Mouse (Mus musculus) intestine, embryonic 14.5 days (tissue): ENCODE data around the gene Cep250. TPM values are rescaled to one million over a fixed set of nuclear protein-coding genes. Genes with fewer than 3 reads are reported as not detected.
A peak's percentile ranks its signal among the peaks of the same experiment; 100 is the strongest.

ENCODE experiments used
- ATAC-seq: fragments of 200-750 bp; cut with Nextera tagmentation; replicated peaks from 2 replicates; pipeline ENCODE4 v1.8.0; 2017; ENCODE audit warnings: low read depth, moderate number of reproducible peaks, moderate TSS enrichment, moderate library complexity; ENCODE audit not compliant: low FRiP score, low TSS enrichment
- DNase-seq: peaks from one replicate; pipeline ENCODE4 v3.0.0-alpha.2; 2018; ENCODE audit warnings: low spot score
- H3K27ac ChIP-seq: fragments of 300-500 bp; sonication (generic); 2 replicates; pipeline ENCODE4 v1.5.1; 2014; ENCODE audit warnings: low read depth, mild to moderate bottlenecking, control low read depth
- H3K27me3 ChIP-seq: fragments of 300-500 bp; sonication (generic); replicated peaks from 2 replicates; pipeline ENCODE4 v1.6.1; 2014; ENCODE audit warnings: low read length, control low read depth; ENCODE audit not compliant: control insufficient read depth, insufficient read depth
- H3K36me3 ChIP-seq: fragments of 300-500 bp; sonication (generic); 2 replicates; pipeline ENCODE4 v1.6.1; 2014; ENCODE audit warnings: low read length, control low read depth; ENCODE audit not compliant: control insufficient read depth, insufficient read depth
- H3K4me1 ChIP-seq: fragments of 300-500 bp; sonication (generic); replicated peaks from 2 replicates; pipeline ENCODE4 v1.6.1; 2014; ENCODE audit warnings: low read length, control low read depth, mixed read lengths; ENCODE audit not compliant: control insufficient read depth, insufficient read depth
- H3K4me2 ChIP-seq: fragments of 300-500 bp; sonication (generic); 2 replicates; pipeline ENCODE4 v1.6.1; 2014; ENCODE audit warnings: low read length
- H3K4me3 ChIP-seq: fragments of 300-500 bp; sonication (generic); 2 replicates; pipeline ENCODE4 v1.5.1; 2014; ENCODE audit warnings: low read depth, low read length, control low read depth, mixed read lengths
- H3K9ac ChIP-seq: fragments of 300-500 bp; sonication (generic); 2 replicates; pipeline ENCODE4 v1.6.1; 2014; ENCODE audit warnings: mild to moderate bottlenecking, low read length
- H3K9me3 ChIP-seq: fragments of 300-500 bp; sonication (generic); 2 replicates; pipeline ENCODE4 v1.6.1; 2016; ENCODE audit warnings: low read length, control low read depth; ENCODE audit not compliant: control insufficient read depth
- WGBS: fragments of 180-500 bp; shearing (Covaris S2); extraction: QIAGEN DNeasy Blood & Tissue Kit; methylation state at CpG from one replicate; pipeline ENCODE4 v1.1.7; 2014; 5-methylcytosine and 5-hydroxymethylcytosine counted together
- polyA plus RNA-seq: library from polyadenylated mRNA; unstranded; fragments of >200 nt; fragmentation: Nextera tagmentation; extraction: Ambion mirVana; gene quantifications from 2 replicates; pipeline ENCODE4 v1.2.1, GENCODE M21; 2014

The Cep250 gene
- polyA plus RNA-seq, 1 experiment from 2014 or later: 21.5 TPM

GRCm38 (mm10) chr2:156018106-156018505 lies 61.8 kb downstream of the Cep250 start:
- Histone ChIP-seq H3K27me3 (no peaks in the 10 kb centered on the region), H3K4me2 (no peak overlapping the region), H3K4me3 (no peak overlapping the region), H3K36me3 (peaks cover 61% of the 10 kb centered on the region), H3K27ac (no peak overlapping the region), H3K9ac (no peak overlapping the region), H3K4me1 (no peaks in the 10 kb centered on the region), H3K9me3 (no peaks in the 10 kb centered on the region)
- DNase-seq: no peak
- no peak for ATAC-seq
- 81% methylated on average over 3 of the region's 3 CpGs for WGBS

DNA sequence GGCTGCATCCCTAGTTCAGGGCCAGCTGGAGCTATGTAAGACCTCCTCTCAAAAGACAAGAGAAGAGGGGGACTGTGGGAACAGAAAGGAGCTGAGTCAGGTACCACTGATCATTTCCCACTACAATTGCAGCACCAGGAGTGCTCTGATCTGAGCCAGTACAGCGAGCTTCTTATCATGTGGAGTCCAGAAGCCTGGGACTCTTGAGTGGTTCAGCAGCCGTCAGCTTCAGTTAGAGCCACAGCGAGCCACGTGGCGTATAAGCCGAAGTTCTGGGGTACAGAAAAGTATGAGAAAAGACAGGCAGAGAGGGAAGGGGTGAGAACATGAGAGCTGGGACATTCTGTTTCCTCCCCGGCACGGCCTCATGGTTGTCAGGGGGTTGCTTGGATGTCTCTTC lies 65.0 kb downstream of the Cep250 start:
- 91% methylated on average over 8 of the region's 8 CpGs for WGBS
- H3K27ac ChIP-seq: no peak overlapping the region
- ATAC-seq (no peak), DNase-seq (no peak)
- H3K9me3 ChIP-seq: no peaks in the 10 kb centered on the region
- no peaks in the 10 kb centered on the region for H3K27me3 ChIP-seq
- no peak overlapping the region for H3K4me2 ChIP-seq
- peaks cover 30% of the 10 kb centered on the region for H3K36me3 ChIP-seq
- H3K4me1 ChIP-seq: no peaks in the 10 kb centered on the region
- no peak overlapping the region for H3K4me3 ChIP-seq
- no peak overlapping the region for H3K9ac ChIP-seq

GRCm38 (mm10) chr2:156021765-156022164 lies 65.5 kb downstream of the Cep250 start:
- ATAC-seq (no peak), DNase-seq (no peak)
- H3K9ac ChIP-seq: no peak overlapping the region
- 81% methylated on average over 2 of the region's 2 CpGs for whole genome bisulfite sequencing
- no peak overlapping the region for H3K4me2 ChIP-seq
- no peak overlapping the region for H3K27ac ChIP-seq
- H3K36me3 ChIP-seq: peaks cover 24% of the 10 kb centered on the region
- no peaks in the 10 kb centered on the region for H3K27me3 ChIP-seq
- no peaks in the 10 kb centered on the region for H3K4me1 ChIP-seq
- H3K9me3 ChIP-seq: no peaks in the 10 kb centered on the region
- H3K4me3 ChIP-seq: no peak overlapping the region

DNA sequence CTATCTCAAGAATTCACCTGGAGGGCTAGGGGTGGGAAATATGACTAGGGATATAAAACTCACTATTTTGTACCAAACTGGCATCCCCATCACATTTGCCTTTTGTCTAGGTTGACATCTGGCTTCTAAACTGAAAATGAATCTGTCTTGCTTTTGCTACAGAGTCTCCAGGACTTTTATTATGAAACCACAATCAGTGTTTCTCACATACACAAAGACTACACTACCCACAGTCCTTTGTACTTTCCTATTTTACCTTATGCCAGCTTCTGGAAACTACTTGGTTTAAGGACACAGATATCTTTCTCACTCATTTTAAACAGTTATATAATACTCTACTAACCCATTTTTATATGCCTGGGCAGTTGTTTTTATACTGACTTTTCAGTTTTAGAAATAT lies 69.2 kb downstream of the Cep250 start:
- Histone ChIP-seq H3K4me2 (no peak overlapping the region), H3K4me3 (no peak overlapping the region), H3K9me3 (no peaks in the 10 kb centered on the region), H3K27ac (no peak overlapping the region), H3K27me3 (no peaks in the 10 kb centered on the region), H3K4me1 (no peaks in the 10 kb centered on the region), H3K9ac (no peak overlapping the region), H3K36me3 (no peaks in the 10 kb centered on the region)
- ATAC-seq (no peak), DNase-seq (no peak)

GRCm38 (mm10) chr2:156039390-156039789 lies 83.1 kb downstream of the Cep250 start:
- H3K4me3 ChIP-seq: no peak overlapping the region
- H3K36me3 ChIP-seq: no peaks in the 10 kb centered on the region
- no peak overlapping the region for H3K4me2 ChIP-seq
- DNase-seq: no peak
- no peaks in the 10 kb centered on the region for H3K9me3 ChIP-seq
- H3K27me3 ChIP-seq: no peaks in the 10 kb centered on the region
- H3K4me1 ChIP-seq: no peaks in the 10 kb centered on the region
- ATAC-seq: no peak
- H3K27ac ChIP-seq: no peak overlapping the region
- no peak overlapping the region for H3K9ac ChIP-seq
- 83% methylated on average over 3 of the region's 3 CpGs for WGBS

GRCm38 (mm10) chr2:156042903-156043302 lies 86.6 kb downstream of the Cep250 start:
- no peak overlapping the region for H3K27ac ChIP-seq
- 87% methylated on average over 8 of the region's 8 CpGs for WGBS
- H3K4me1 ChIP-seq: 0 out of 2 replicates have a peak, but pooled peaks cover 3% of the 10 kb centered on the region
- H3K27me3 ChIP-seq: no peaks in the 10 kb centered on the region
- no peak overlapping the region for H3K4me2 ChIP-seq
- ATAC-seq: no peak
- no peak for DNase-seq
- no peaks in the 10 kb centered on the region for H3K9me3 ChIP-seq
- no peaks in the 10 kb centered on the region for H3K36me3 ChIP-seq
- H3K4me3 ChIP-seq: no peak overlapping the region
- H3K9ac ChIP-seq: no peak overlapping the region

GRCm38 (mm10) chr2:156047929-156048328 lies 91.7 kb downstream of the Cep250 start:
- H3K4me3 ChIP-seq: peak overlapping the region; percentile 11; the same call in 1 of the 2 replicates
- no peak overlapping the region for H3K27ac ChIP-seq
- H3K9ac ChIP-seq: no peak overlapping the region
- DNase-seq: no peak
- H3K4me1 ChIP-seq: 0 out of 2 replicates have a peak, but pooled peaks cover 3% of the 10 kb centered on the region
- peak overlapping the region; percentile 38 for H3K4me2 ChIP-seq
- no peaks in the 10 kb centered on the region for H3K27me3 ChIP-seq
- no peaks in the 10 kb centered on the region for H3K36me3 ChIP-seq
- WGBS: 4% methylated on average over 19 of the region's 19 CpGs
- H3K9me3 ChIP-seq: no peaks in the 10 kb centered on the region
- no peak for ATAC-seq

Other genes starting within 250 kb of the Cep250 start
- gene Edem2, start 227.0 kb upstream of the Cep250 start, polyA plus RNA-seq: 39.2 and 47.1 TPM in 2 replicates
- gene Gm17581, start 220.6 kb upstream of the Cep250 start, polyA plus RNA-seq: not detected in 2 replicates
- 22.8 and 23.0 TPM in 2 replicates for gene Procr, start 205.3 kb upstream of the Cep250 start, polyA plus RNA-seq
- 0.28 and 0.55 TPM in 2 replicates for gene Mmp24, start 181.1 kb upstream of the Cep250 start, polyA plus RNA-seq
- 12.8 and 13.2 TPM in 2 replicates for gene BC029722, start 137.0 kb upstream of the Cep250 start, polyA plus RNA-seq
- 251 and 255 TPM in 2 replicates for gene Eif6, start 129.5 kb upstream of the Cep250 start, polyA plus RNA-seq
- gene Fam83c, start 121.6 kb upstream of the Cep250 start, polyA plus RNA-seq: 0.12 and 0.23 TPM in 2 replicates
- gene Uqcc1, start 26.1 kb upstream of the Cep250 start, polyA plus RNA-seq: 64.0 and 64.9 TPM in 2 replicates
- gene Gm15557, start 15.7 kb upstream of the Cep250 start, polyA plus RNA-seq: not detected in 2 replicates
- gene Gdf5, start 11.1 kb upstream of the Cep250 start, polyA plus RNA-seq: 0.81 and 1.8 TPM in 2 replicates
- gene 6430550D23Rik, start 51.5 kb downstream of the Cep250 start, polyA plus RNA-seq: 1.4 and 2.5 TPM in 2 replicates
- gene Ergic3, start 51.6 kb downstream of the Cep250 start, polyA plus RNA-seq: 232 and 255 TPM in 2 replicates
- 0.05 and 0.17 TPM in 2 replicates for gene Fer1l4, start 96.5 kb downstream of the Cep250 start, polyA plus RNA-seq
- 3.0 and 4.0 TPM in 2 replicates for gene Spag4, start 108.7 kb downstream of the Cep250 start, polyA plus RNA-seq
- gene Cpne1, start 155.5 kb downstream of the Cep250 start, polyA plus RNA-seq: 46.2 and 50.3 TPM in 2 replicates
- gene Rbm12, start 155.5 kb downstream of the Cep250 start, polyA plus RNA-seq: 29.1 and 31.6 TPM in 2 replicates
- gene Gm28036, start 170.6 kb downstream of the Cep250 start, polyA plus RNA-seq: 13.3 and 13.6 TPM in 2 replicates
- gene Romo1, start 187.6 kb downstream of the Cep250 start, polyA plus RNA-seq: 427 and 467 TPM in 2 replicates
- 51.1 and 52.8 TPM in 2 replicates for gene Nfs1, start 187.7 kb downstream of the Cep250 start, polyA plus RNA-seq
- gene Rbm39, start 223.8 kb downstream of the Cep250 start, polyA plus RNA-seq: 622 and 652 TPM in 2 replicates
- gene Phf20, start 240.0 kb downstream of the Cep250 start, polyA plus RNA-seq: 72.4 and 76.1 TPM in 2 replicates